Comparison of ENCODE assay signal across 10 mouse cellular contexts in the genomic region with DNA sequence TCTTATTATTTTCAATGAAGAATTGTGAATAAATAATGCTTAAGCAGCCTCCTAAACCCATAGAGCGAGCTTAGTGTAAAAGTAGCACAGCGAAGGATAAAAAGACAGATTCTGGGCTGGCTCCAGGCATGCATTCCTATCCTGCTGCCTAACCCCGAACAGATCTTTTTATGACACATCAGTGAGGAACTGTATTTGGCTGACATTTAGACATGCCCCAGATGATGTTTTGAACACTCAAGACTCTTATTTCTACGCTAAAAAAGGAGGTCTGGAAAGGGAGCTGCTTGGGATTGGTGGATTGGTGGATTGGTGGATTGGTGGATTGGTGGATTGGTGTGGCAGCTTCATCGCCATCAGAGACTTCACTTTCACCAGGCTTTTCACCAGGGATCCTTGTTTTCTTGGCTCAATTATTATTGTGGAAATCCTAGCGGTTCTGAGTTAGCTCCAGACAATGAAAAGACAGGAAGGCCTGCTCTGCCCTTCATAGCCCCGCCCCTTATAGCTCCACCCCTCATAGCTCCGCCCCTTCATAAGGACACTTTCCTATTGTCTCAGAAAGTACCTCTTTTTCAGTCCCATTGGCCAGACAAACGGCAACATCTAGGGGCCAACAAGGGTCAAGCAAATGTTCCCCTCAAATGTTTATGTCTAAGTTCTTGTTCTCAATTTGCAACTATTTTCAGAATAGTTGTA. TPM values are rescaled to one million over a fixed set of nuclear protein-coding genes. Genes with fewer than 3 reads are reported as not detected.
DNase-seq lines count a peak whose midpoint lies in the region; ATAC-seq and TF ChIP-seq lines count a peak whose summit lies in the region.
"Had no signal": no experiment of that assay in that cellular context is flagged by ENCODE, and none has a peak within 500 bp of the region (broad histone marks: within the 10 kb centered on the region; RNA-seq: fewer than 3 reads in every experiment).

No protein-coding gene starts in this region.

- H3K4me3 ChIP-seq in lung, embryonic 14.5 days (ENCODE audit: low read depth, low read length), result no peak overlapping the region
- no peak overlapping the region for H3K4me3 ChIP-seq in lung, adult 2 months (replicated peaks; ENCODE audit: extremely low read depth, low read depth, low read length)
- H3K4me3 ChIP-seq in kidney, embryonic 16.5 days (ENCODE audit: low read length), result no peak overlapping the region
- H3K4me3 ChIP-seq in stomach, postnatal 0 days (ENCODE audit: low read depth, low read length), result no peak overlapping the region
- H3K4me3 ChIP-seq in hindbrain, postnatal 0 days (ENCODE audit: low read length), result no peak overlapping the region
- H3K4me3 ChIP-seq: hindbrain, embryonic 10.5 days had no signal

- no peaks in the 10 kb centered on the region for H3K27me3 ChIP-seq in lung, embryonic 14.5 days (ENCODE audit: insufficient read depth, low read length)
- H3K27me3 ChIP-seq in kidney, embryonic 16.5 days (ENCODE audit: insufficient read depth, low read length), result no peaks in the 10 kb centered on the region
- H3K27me3 ChIP-seq in stomach, postnatal 0 days (ENCODE audit: control insufficient read depth, insufficient read depth, low read length), result no peaks in the 10 kb centered on the region
- H3K27me3 ChIP-seq in hindbrain, postnatal 0 days (ENCODE audit: insufficient read depth, low read length), result no peaks in the 10 kb centered on the region

- H3K4me1 ChIP-seq in lung, embryonic 14.5 days (ENCODE audit: insufficient read depth), result 0 out of 2 replicates have a peak, but pooled peaks cover 5% of the 10 kb centered on the region
- H3K4me1 ChIP-seq in lung, adult 2 months (ENCODE audit: control insufficient read depth, insufficient read depth, low read length), result no peaks in the 10 kb centered on the region
- no peaks in the 10 kb centered on the region; the same call in 1 of the 2 replicates for H3K4me1 ChIP-seq in kidney, embryonic 16.5 days (ENCODE audit: insufficient read depth, low read length)
- H3K4me1 ChIP-seq in stomach, postnatal 0 days (replicated peaks; ENCODE audit: control insufficient read depth, insufficient read depth), result no peaks in the 10 kb centered on the region; the same call in 1 of the 2 replicates
- H3K4me1 ChIP-seq in hindbrain, postnatal 0 days (ENCODE audit: insufficient read depth, low read length), result no peaks in the 10 kb centered on the region
- H3K4me1 ChIP-seq: hindbrain, embryonic 10.5 days had no signal

- TF ChIP-seq CTCF in lung, embryonic 14.5 days (IDR thresholded peaks at IDR 0.05; ENCODE audit: low read depth), result no peak
- no peak for TF ChIP-seq CTCF in lung, adult 2 months (IDR thresholded peaks at IDR 0.05; ENCODE audit: insufficient read depth, low read length)
- no peak for TF ChIP-seq CTCF in stomach, postnatal 0 days (IDR thresholded peaks at IDR 0.05; ENCODE audit: low read depth)
- no peak for TF ChIP-seq CTCF in hindbrain, postnatal 0 days (IDR thresholded peaks at IDR 0.05; ENCODE audit: low read depth)

- no peaks in the 10 kb centered on the region for H3K9me3 ChIP-seq in lung, embryonic 14.5 days (ENCODE audit: low read depth, low read length)
- peaks cover 3% of the 10 kb centered on the region; the same call in 1 of the 2 replicates for H3K9me3 ChIP-seq in kidney, embryonic 16.5 days (ENCODE audit: low read length)
- no peaks in the 10 kb centered on the region for H3K9me3 ChIP-seq in stomach, postnatal 0 days (ENCODE audit: control insufficient read depth, low read length)
- H3K9me3 ChIP-seq in hindbrain, postnatal 0 days (ENCODE audit: low read length), result no peaks in the 10 kb centered on the region
- H3K9me3 ChIP-seq: hindbrain, embryonic 10.5 days had no signal

- H3K27ac ChIP-seq in lung, embryonic 14.5 days (ENCODE audit: low read depth), result peak overlapping the region; percentile 76
- peak overlapping the region; percentile 57; the same call in 1 of the 2 replicates for H3K27ac ChIP-seq in kidney, embryonic 16.5 days (ENCODE audit: low read length)
- H3K27ac ChIP-seq in stomach, postnatal 0 days (replicated peaks), result peak overlapping the region; percentile 65
- no peak overlapping the region for H3K27ac ChIP-seq in hindbrain, postnatal 0 days
- H3K27ac ChIP-seq: hindbrain, embryonic 10.5 days had no signal

- intact Hi-C loops in gastrocnemius, postnatal 14 days (cut with DNase I; ENCODE audit: low total_unique reads), result no loop called here

- no peaks in the 10 kb centered on the region for H3K36me3 ChIP-seq in lung, embryonic 14.5 days (ENCODE audit: insufficient read depth)
- no peaks in the 10 kb centered on the region for H3K36me3 ChIP-seq in kidney, embryonic 16.5 days (ENCODE audit: insufficient read depth, low read length)
- no peaks in the 10 kb centered on the region for H3K36me3 ChIP-seq in stomach, postnatal 0 days (ENCODE audit: control insufficient read depth, insufficient read depth, low read length)
- H3K36me3 ChIP-seq in hindbrain, postnatal 0 days (ENCODE audit: insufficient read depth, low read length), result no peaks in the 10 kb centered on the region
- H3K36me3 ChIP-seq: hindbrain, embryonic 10.5 days had no signal

- DNase-seq in lung, embryonic 14.5 days, result peak; percentile 75
- DNase-seq in lung, adult 2 months, result no peak
- DNase-seq in gastrocnemius, postnatal 14 days, result peak; percentile 45
- DNase-seq in stomach, postnatal 0 days (ENCODE audit: low spot score), result no peak
- DNase-seq in testis, postnatal 10 days (ENCODE audit: low spot score), result no peak
- DNase-seq in hindbrain, postnatal 0 days (ENCODE audit: low spot score), result no peak
- DNase-seq: cerebellum, postnatal 36 days; right cerebral cortex, postnatal 14 days had no signal

- no peak for TF ChIP-seq EP300 in stomach, postnatal 0 days (optimal IDR thresholded peaks at IDR 0.05)

- no peak overlapping the region for H3K9ac ChIP-seq in lung, embryonic 14.5 days
- no peak overlapping the region for H3K9ac ChIP-seq in kidney, embryonic 16.5 days (replicated peaks; ENCODE audit: low read length)
- no peak overlapping the region for H3K9ac ChIP-seq in stomach, postnatal 0 days (ENCODE audit: low read length)
- no peak overlapping the region for H3K9ac ChIP-seq in hindbrain, postnatal 0 days (replicated peaks; ENCODE audit: low read length)

- peak; percentile 70; the same call in 1 of the 2 replicates for ATAC-seq in lung, embryonic 14.5 days (ENCODE audit: insufficient read depth)
- ATAC-seq in kidney, embryonic 16.5 days (ENCODE audit: low FRiP score, low TSS enrichment), result 0 out of 2 replicates have a peak, but pooled peaks have one; percentile 54
- ATAC-seq in stomach, postnatal 0 days (ENCODE audit: low FRiP score, low TSS enrichment), result peak; percentile 66; the same call in 1 of the 2 replicates
- ATAC-seq in hindbrain, postnatal 0 days, result no peak

- TF ChIP-seq POLR2A in lung, adult 2 months (IDR thresholded peaks at IDR 0.05; ENCODE audit: borderline replicate concordance, extremely low read depth, low read depth, low read length), result no peak

- whole genome bisulfite sequencing in lung, embryonic 14.5 days, result 57% methylated on average over 9 of the region's 9 CpGs
- WGBS in lung, adult 2 months, result 62% methylated on average over 9 of the region's 9 CpGs
- 70% methylated on average over 9 of the region's 9 CpGs for WGBS in kidney, embryonic 16.5 days
- 55% methylated on average over 9 of the region's 9 CpGs for WGBS in stomach, postnatal 0 days
- WGBS in hindbrain, postnatal 0 days, result 78% methylated on average over 9 of the region's 9 CpGs

- H3K4me2 ChIP-seq in lung, embryonic 14.5 days, result no peak overlapping the region
- no peak overlapping the region for H3K4me2 ChIP-seq in kidney, embryonic 16.5 days (replicated peaks; ENCODE audit: low read depth, low read length)
- no peak overlapping the region for H3K4me2 ChIP-seq in stomach, postnatal 0 days (replicated peaks; ENCODE audit: low read depth)
- H3K4me2 ChIP-seq in hindbrain, postnatal 0 days (ENCODE audit: low read depth, low read length), result no peak overlapping the region

RNA-seq across cellular contexts. Expression of a gene that starts 59.6 kb away (rescaled TPM):
- polyA plus RNA-seq in lung, embryonic 14.5 days (2014; fragmentation: Nextera tagmentation; extraction: Ambion mirVana), result 10.9 and 11.7 TPM in 2 replicates
- polyA plus RNA-seq in lung, adult 2 months (2012; rRNA removed), result 4.6 and 5.4 TPM in 2 replicates
- total RNA-seq in gastrocnemius, postnatal 14 days (2021), result 1 to 10 TPM; 1.2 to 2.1 TPM
- 0.95 and 1.1 TPM in 2 replicates for polyA plus RNA-seq in kidney, embryonic 16.5 days (2015; fragmentation: Nextera tagmentation; extraction: Ambion mirVana)
- 0.67 and 1.0 TPM in 2 replicates for polyA plus RNA-seq in stomach, postnatal 0 days (2015; fragmentation: Nextera tagmentation; extraction: Ambion mirVana)
- total RNA-seq in hindbrain, postnatal 0 days (2014; rRNA removed), result 54.2 and 54.5 TPM in 2 replicates
- polyA plus RNA-seq in hindbrain, postnatal 0 days (2015; fragmentation: Nextera tagmentation; extraction: Ambion mirVana), result 8.7 and 9.9 TPM in 2 replicates

Comparison
In these comparisons a context has a peak if more than half of its experiments do, and no peak if none do; other contexts are left out.
1. DNase-seq: peak in lung, embryonic 14.5 days (single experiment) and gastrocnemius, postnatal 14 days (single experiment); none in lung, adult 2 months (single experiment), stomach, postnatal 0 days (single experiment), testis, postnatal 10 days (single experiment) and hindbrain, postnatal 0 days (single experiment).